Mouse (Mus musculus): ENCODE measurements around the gene Snx14. TPM values are rescaled to one million over a fixed set of nuclear protein-coding genes. Genes with fewer than 3 reads are reported as not detected.

Snx14 gene
- polyA plus RNA-seq (2015; fragmentation: Nextera tagmentation; extraction: Ambion mirVana), result 17.3 and 18.1 TPM in 2 replicates

DNA sequence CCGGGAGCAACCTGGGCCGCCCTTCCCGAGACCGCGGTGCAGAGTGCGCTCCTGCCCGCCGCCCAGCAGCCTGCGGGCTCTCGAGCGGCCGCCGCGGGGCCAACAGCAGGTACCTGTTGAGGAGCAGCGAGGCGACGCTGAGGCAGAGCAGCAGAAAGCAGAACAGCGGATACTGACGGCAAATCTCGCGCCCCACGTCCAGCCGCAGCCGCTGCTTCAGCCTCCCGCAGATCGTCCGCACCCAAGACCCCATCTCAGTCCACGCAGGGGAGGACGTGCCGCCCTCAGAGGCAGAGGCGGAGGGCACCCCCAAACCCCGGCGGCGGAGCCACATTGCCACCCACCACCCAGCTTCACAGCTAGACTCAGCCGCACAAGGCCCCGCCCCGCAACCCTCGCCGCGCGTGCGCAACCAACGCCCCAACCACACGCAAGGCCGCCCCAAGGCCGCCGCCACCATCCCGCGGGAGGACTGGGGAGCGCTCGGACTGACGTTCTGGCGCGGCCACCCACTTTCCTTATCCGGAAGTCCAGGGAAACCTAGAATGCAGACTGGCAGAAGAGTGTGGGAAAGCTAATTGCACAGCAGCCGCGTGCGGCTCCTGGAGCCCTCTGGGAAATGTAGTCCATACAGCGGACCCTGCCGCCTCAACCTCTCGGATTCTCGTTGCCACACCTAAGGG is at the start of gene Snx14:
Gene Snx14 (minus strand): TSS at position 404 of the 683 bp plus-strand sequence.

DNA sequence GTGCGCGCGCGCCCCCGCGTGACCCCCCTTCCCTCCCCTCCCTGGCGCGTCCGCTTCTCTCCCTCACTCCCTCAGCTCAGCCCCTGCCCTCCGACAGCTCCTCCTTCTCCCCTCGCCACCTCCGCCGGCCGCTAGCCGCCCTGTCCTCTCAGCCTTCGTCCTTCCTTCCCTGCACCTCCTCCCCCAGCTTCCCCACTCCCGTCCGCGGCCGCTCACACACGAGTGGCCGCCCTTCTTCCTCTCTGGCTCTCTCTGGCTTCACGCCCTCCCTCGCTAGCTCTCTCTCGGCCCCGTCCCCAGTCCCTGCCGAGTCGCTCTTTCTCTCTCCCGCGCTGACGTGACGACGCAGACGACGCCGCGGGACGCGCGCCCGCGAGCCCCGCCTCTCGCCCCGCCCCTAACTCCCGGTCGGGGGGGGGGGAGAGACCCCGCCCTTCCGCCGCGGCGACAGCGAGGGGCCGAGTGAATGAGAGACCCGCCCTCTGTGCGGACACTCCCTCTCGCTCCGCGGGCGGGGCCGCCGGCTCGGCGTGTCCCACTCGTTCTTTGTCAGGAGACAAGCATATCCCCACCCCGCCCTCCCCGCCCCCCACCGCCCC is 43.6 kb upstream of the Snx14 start, which contains the start of gene Syncrip:
Gene Syncrip (minus strand): TSS at position 345 of the 599 bp plus-strand sequence.

DNA sequence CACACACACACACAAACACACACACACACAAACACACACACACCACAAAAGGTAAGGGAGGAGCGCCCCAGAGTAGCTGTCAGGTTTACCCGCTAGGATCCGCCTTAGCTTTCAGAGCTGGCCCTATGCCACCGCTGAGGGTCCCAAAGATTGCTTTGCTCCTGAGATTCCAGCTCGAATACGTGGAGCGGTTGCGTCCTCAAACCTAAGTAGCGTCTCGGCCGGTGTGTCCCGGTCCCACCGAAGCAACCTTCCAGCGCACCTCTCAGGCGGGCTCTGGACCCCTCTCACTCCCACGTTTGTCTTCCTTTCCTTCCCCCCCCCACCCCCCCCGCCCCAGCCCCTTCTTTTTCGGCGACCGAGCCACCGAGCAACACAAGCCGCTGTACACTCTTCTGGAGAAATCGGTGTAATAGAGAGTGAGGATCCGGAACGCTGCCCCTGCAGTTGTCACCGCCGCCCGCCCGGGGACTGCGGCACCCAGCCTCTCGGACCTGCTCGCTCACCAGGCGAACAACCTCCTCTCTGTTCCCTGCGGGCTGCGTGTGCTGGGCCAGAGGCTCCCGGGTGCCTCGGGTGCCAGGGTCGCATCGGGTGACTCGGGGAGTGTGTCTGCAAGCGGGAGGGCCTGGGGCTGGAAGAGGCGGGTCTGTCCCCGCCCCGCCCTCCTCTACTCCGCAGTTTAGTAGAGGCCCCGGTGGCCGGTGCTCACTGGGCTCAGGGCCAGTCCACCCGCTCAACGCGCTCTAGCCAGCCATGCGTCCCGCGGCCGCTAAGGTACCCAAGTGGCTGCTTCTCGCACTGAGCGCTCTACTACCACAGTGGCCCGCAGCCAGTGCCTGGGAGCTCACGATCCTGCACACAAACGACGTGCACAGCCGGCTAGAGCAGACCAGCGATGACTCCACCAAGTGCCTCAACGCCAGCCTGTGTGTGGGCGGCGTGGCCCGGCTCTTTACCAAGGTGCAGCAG is 111.5 kb downstream of the Snx14 start, which contains the start of gene Nt5e:
Gene Nt5e (plus strand): TSS at position 268 of the 972 bp plus-strand sequence.

Other genes starting within 250 kb of the Snx14 start
- gene Nt5e, start 111.8 kb downstream of the Snx14 start, polyA plus RNA-seq (2015; fragmentation: Nextera tagmentation; extraction: Ambion mirVana), result 7.1 and 8.9 TPM in 2 replicates
- 0.15 and 0.31 TPM in 2 replicates for gene Gm20537, start 17.7 kb upstream of the Snx14 start, polyA plus RNA-seq (2015; fragmentation: Nextera tagmentation; extraction: Ambion mirVana)
- gene Syncrip, start 43.6 kb upstream of the Snx14 start, polyA plus RNA-seq (2015; fragmentation: Nextera tagmentation; extraction: Ambion mirVana), result 43.1 and 53.7 TPM in 2 replicates
- gene Zfp949, start 109.1 kb upstream of the Snx14 start, polyA plus RNA-seq (2015; fragmentation: Nextera tagmentation; extraction: Ambion mirVana), result 5.7 and 6.6 TPM in 2 replicates
- gene Trim43a, start 141.9 kb upstream of the Snx14 start, polyA plus RNA-seq (2015; fragmentation: Nextera tagmentation; extraction: Ambion mirVana), result 0.06 and 0.27 TPM in 2 replicates

Measured in skeletal muscle tissue, postnatal 0 days (tissue).